Mouse (Mus musculus) adrenal gland, adult 8-10 months (tissue): ENCODE measurements around the gene Kank1. TPM values are rescaled to one million over a fixed set of nuclear protein-coding genes. Genes with fewer than 3 reads are reported as not detected.

Experiments
- DNase-seq: peaks from one replicate; pipeline ENCODE4 v3.0.0; 2022
- total RNA-seq, 4 experiments: library from RNA; stranded (reverse); gene quantifications; 2 replicates each; pipeline ENCODE4 v1.2.4; 2022

Kank1 gene
- total RNA-seq, 4 experiments from 2014 or later = 8.9 to 18.6 (median 16.8) TPM

DNA sequence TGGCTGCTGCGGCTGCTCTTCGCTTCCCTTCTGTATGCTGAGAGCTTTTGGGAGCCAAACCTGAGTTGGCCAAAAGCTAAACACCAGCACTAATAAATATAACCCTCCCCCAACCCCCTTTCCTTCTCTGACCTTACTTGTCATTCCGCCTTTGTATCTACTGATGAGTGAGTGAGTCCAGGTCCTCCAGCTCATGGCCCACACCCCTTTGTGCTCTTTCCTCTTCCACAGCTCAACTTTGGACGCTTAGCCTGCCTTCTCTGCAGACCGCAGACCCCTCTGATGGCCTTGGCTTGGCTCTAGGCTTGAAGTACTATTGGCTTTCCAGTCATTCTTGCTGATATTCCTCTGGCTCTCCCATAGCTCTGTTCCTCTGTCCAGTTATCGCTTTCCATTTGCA lies 16.4 kb downstream of the Kank1 start:
- DNase-seq = no peak

DNA sequence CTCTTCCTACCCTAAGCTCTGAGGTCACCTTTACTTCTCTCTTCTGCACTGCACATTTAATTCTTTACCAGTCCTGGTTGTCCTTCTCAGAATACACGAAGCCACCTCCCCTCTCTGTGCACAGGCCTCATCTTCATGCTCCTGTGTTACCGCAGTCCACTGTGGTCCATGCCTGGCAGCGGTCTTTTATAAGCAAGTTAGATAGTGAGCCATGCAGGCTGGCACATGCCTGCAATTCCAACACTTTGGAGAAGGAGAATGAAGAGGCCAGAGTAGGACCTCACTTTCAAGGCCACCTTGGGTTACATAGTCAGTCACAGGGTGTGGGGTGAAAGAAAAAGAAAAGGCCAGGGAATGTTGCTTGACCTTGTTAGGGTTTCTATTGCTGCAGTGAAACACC lies 16.9 kb downstream of the Kank1 start:
- DNase-seq = no peak

DNA sequence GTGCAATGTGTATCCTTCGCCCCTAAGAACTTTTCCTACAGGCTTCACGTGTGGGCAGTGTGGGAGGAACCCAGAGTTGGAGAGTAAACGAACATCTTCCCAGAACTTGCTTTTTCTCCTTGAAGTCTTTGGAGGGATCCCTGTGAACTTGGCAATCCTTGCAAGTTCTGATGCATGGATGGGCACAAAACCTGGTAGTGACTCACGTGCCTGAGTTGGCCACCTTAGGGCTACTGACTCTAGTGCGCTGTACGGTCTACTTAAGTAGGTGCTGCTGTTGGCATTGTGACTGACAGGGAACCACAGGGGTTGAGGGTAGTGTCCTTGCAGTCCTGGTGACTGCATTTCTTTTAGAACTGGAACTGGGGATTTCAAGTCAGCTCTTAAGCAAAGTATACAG lies 21.5 kb downstream of the Kank1 start:
- DNase-seq = no peak

DNA sequence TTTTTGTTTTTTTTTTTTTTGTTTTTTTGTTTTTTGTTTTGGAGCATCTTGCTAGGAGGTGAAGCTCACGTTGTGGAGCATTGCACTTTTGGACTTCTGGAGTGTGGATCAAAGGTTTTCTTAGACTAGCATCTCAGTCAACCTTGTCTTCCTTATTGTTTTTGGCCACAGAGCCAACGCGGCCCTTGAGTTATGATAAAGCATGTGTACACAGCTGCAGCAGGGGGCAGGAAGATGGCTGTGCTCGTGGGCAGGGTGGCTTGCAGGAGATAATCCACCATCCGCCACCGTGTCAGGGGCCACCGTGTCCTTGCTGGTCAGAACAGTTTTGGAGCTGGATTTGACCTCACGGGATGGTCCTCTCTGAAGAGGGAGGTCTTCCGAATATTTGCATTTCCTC lies 29.4 kb downstream of the Kank1 start:
- DNase-seq = no peak

DNA sequence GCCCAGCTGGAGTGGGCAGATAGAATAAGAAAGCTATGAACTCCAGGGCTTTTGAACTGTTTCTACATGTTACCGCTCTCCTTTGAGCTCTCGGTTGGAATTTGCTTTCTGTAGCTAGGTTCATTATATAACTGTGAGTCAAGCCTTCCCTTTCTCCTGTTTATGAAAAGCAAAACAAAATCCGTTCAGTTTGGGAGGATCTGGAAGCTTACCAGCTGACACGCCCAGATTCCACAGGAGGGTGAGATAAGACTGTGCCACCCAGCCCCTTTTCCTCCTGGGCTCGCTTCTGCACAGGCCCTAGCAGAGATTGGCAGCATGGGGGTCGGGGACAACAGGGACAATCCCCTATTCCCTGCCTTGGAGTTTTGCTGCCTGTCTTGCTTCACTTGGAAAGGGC lies 30.5 kb downstream of the Kank1 start:
- DNase-seq = no peak

DNA sequence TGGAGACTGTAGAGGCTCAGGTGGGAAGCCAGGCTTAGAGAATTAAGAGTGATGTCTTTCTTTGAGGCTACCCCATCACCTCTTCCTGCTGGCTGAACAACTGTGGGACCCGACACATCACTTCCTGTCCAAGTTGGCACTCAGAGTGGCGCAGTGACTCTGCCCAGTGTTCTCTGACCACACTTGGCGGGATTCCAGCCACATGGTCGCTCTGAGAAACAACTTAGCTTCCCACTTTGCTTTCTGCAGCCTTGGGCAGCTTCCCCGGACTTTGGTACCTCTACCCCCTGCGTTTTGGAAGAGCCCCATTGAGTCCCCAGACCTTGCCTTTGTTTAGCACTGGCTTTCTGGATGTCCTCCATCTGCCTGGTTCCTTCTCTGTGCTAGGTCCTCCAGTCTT lies 31.8 kb downstream of the Kank1 start:
- no peak for DNase-seq

DNA sequence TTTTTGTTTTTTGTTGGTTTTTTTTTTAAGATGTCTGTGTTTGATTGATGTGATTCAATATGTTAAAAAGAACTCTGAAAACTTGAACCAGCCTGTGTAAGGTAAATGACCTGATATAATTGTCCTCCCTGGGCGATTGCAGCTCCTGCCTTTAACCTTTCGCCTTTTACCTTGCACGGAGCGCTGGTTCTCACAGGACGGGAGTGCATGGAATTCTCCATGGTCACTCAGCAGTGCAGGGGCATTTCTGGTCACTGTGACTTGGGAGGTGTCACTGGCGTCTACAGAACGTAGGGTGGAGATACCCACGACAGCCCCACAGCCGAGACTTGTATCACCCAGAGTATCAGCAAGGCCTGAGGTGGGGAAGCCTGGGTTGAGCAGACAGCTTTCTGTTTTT lies 34.8 kb downstream of the Kank1 start:
- DNase-seq = no peak

DNA sequence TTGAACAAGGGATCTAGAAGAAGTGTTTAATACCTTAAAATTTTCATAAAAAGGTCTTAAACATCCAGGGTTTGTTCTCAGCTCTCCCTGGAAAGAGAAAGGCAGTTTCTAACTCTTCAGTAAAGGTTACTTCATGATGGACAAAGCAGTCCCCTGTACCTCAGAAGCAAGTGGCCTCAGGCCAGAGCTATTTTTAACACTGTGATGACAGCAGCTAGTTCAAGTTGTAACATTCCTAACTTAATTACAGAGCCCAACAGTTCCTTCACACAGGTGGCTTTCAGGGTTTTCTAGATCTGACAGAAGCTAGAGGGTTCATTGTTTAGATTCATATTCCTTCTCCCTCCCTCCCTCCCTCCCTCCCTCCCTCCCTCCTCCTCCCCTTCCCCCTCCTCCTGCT lies 36.4 kb downstream of the Kank1 start:
- no peak for DNase-seq

DNA sequence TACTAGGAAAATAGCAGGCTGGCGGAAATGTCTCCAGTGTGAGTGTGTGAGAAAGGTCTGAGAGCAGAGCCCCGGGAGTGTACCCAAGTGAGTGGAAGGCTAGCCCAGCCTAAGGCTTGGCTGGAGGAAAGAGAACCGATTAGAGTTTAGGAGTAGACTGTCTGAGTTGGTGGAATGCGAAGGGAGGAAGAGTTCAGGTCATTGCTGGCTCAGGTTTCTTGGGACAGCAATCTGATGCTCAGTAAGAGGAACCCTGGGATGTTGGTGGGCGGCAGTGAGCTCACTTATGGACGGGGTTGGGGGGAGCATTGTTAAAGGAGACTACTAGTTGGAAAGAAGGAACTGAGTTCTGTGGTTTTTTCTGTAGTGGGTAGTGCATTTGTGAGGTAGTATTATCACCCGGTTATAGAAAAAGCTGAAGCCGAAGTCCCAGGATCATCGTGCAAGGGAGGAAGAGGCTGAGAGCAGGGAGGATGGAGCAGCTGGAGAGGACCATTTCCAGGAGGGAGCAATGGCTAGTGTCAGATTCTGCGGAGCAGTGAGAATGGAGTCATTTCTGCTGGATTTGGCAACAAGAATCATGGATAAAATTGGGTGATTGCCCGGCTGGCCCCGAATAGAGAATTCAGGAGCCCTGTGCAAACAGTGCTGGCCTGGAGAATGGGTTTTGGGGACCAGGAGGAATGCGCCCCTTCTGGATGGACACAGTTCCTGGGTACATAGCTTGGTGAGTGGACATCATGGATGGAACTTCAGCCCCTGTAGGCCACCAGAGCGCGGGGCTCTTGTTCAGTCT lies 40.0 kb downstream of the Kank1 start:
- no peak for DNase-seq

DNA sequence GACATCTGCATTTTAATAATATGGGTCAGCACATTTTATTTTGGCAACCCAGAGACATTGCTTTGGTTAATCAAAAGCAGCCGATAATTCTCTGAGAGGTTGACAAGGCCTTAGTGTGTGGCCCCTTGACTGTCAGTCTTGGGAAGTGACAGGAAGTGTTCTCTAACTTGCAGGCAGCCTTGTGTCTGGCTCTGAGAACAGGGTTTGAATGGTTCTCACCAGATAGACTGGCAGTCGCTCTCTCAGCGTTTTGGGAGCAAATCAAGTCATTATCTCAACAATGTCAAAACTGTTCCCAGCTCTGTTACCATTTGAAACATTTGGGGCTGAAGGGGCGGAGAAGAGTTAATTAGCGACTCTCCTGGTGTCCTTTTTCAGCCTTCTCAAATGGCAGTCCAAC lies 41.0 kb downstream of the Kank1 start:
- DNase-seq = no peak

DNA sequence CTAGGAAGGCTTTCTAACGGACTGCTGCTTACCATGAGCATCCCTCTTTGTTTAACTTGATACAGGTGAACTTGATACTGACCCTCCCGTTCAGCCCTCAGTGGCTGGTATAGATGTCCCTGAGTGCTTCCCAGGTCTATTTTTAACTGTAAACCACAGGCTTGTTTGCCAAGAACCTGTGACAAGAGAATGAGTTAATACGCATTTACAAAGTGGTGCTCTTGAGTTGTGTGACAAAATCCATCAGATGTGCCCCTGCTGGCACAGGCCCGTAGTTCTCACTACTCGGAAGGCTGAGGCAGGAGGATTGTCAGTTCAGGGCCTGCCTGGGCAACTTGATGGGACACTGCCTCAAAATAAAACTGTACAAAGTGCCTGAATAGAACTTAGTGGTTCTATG lies 42.8 kb downstream of the Kank1 start:
- DNase-seq = no peak

DNA sequence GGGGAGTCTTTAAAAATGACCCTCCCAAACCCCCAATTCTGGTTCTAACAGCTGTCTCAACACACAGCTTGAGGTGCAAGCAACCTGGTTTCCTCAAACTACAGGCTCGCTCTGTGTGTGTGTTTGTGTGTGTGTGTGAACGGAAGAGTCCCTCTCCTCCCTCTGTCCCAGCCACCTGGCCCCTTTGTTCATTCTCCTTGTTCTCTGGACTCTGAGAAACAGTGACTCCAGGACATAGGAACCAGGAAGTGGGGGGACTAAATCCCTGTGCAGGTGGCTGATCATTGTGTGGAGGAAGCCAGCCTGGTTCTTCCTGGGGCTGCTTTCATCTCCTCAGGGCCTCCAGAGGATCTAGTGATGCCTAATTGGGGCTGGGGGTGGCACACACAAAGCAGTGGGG lies 46.9 kb downstream of the Kank1 start:
- DNase-seq = no peak

DNA sequence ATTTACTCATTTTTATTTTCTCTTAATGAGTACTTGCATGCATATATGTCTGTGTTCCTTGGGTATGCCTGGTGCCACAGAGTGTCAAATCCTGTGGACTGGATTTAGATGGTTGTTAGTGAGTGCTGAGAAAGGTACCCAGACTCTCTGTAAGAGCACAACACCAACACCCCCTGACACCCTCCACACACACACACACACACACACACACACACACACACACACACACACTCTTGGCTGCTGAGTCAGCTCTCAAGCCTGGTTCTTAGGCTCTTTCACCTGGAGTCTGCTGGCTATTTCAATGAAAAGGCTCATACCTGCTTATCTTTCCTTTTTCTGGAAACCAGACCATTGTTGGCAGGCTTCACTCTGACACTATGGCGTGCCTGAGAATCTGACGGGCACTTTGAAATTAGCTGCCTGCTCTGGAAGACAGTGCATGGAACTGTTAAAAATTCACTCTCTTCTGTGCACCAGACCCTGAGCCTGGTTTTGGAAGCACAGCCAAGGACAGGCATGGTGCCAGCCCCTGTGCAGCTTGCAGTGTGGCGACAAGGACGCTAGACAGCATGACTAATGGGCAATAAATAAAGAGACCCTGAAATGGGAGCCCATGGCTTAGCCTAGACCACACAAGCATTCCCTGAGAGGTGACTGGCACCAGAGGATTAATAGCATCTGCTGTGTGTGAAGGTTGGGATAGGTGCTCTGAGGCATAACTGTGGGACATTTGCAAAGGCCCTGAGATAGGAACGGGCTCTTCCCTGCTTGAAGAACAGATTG lies 49.2 kb downstream of the Kank1 start:
- DNase-seq = peak; percentile 82

DNA sequence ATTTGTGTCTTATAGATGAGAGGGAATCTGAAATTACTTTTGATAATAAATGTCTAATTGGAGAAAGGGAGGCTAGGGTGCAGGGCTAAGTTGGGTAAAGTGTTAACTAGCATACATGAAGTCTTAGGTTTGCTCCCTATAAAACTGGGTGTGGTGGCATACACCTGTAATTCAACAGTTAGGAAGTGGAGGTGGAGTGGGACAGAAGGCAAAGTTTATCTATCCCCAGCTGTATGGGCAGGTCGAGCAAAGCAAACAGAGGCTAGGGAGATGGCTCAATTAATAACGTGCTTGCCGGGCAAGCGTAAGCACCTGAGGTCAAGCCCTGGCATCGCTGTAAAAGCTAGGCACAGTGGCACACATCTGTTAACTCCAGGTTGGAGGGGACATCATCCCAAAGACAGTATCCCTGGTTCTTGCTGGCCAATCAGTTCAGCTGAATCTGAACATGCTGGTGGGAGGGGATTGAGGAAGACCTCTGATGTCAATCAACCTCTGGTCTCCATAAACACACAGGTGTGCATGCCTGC lies 54.3 kb downstream of the Kank1 start:
- DNase-seq = no peak

DNA sequence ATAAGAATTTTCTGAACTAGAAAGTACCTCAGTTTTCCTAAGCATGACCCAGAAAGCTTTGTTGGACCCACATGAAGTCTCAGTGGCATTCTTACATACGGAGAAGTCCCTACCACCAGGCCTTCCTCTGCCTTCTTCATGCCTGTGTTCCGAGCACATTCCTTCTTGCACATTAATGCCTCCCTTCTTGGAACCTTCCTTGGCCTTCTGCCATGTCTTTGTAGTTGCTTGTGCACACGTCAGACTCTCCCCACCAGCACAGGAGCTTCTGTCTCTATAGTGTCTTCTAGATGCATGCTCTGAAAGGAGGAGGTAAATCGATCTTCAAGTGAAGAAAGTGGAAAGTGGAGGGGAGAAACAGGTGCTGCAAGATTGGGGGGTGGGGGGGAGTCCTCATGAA lies 58.4 kb downstream of the Kank1 start:
- no peak for DNase-seq

DNA sequence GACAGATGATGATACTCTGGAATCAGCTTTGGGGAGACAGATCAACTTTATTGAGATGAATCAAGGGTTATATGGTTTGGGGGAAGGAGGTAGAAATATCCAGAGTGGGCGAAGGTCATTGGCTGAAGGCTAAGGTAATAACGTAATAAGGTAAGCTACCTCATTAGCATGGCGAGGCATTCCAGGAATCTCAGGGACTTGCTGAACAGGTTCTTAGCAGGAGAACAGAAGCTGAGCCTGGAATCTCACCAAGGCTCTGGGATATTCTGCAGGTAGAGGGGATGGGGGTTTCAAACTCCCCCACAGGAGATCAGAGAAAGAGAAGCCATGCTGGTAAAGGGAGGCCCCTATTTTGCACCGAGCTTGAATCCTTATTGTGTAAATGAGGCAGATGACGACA lies 60.5 kb downstream of the Kank1 start:
- DNase-seq = no peak

DNA sequence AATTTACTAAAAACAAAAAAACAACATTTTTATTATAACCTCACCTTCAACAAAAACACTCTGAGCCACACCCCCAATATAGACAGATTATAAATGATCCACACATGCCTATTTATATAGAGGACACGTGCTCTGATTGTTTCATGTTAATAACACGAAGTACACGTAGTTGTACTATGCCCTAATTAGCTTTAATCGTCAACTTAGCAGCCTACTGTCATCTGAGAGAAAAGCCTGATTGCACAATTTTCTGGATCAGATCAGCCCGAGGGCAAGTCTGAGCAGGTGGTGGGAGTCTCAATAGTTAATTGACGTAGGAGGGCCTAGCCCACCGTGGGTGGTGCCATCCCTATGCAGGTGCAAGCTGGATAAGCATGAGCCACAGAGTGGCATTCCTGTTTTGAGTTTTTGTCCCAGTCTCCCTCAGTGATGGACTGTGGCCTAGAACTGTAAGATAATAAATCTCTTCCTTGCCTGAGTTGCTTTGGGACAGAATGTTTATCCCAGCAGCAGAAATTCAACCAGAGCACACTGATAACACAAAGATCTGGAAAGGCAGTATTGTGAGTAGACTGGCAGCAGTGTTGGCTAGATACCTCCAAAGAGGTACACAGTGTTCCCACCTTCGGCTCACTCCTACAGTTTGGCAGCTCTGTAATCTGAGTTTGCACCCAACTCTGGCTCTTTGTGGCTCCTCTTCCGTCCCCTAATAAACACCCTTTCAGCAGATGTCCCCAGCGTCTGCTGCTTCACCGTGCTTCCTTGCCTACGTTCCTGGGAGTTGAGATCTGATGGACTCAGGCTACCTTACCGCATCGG lies 63.3 kb downstream of the Kank1 start:
- no peak for DNase-seq

DNA sequence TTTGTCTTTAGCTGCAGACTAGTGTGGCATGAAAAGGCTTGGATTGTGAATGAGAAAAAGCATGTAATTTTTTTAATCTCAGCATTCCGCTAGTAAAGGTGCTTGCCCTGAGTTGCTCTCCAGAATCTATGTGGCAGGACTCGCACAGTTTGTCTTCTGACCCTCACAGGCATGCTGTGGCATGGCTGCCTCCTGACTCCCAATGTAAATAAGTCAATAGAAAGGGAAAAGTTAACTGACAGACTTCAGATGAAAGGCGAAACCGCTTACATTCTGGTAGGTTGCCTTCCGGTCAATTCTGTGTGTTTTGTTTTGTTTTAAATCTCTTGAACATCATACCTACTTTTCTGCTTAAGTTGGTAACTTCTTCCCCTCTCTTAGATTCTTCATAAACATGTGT lies 64.4 kb downstream of the Kank1 start:
- no peak for DNase-seq

DNA sequence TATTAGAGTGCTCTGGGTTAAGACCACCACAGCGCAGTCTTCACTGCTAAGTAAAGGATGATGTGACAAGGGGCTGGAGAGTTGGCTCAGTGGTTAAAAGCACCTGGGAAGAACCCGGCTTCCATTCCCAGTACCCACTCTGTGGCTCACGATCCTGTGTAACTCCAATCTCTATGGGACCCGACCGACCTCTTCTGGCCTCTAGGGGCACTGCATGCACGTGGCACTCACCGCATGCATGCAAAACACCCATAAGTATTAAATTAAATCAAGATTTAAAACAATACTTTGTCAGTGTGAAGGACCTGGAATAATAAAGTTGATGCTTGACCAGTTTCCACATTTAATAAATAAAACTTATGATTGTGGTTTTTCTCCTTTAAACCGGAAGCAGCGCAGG lies 69.5 kb downstream of the Kank1 start:
- DNase-seq = no peak

DNA sequence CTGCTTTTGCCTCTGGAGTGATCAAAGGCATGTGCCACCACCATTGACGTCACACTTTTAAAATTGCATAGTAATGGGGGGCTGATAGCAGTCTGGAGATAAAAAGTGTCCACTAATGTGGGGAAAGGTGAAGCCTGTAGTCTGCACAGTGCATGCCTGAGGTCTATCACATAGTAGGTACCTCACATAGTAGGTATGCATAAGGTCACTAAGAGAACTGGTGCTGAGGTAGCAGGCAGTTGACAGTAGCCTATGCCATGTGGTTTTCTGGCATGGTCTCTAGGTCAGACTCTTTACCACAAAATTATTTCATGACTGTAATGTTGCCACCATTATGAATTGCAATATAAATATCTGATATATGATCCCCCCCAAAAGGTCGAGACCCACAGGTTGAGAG lies 71.4 kb downstream of the Kank1 start:
- no peak for DNase-seq

DNA sequence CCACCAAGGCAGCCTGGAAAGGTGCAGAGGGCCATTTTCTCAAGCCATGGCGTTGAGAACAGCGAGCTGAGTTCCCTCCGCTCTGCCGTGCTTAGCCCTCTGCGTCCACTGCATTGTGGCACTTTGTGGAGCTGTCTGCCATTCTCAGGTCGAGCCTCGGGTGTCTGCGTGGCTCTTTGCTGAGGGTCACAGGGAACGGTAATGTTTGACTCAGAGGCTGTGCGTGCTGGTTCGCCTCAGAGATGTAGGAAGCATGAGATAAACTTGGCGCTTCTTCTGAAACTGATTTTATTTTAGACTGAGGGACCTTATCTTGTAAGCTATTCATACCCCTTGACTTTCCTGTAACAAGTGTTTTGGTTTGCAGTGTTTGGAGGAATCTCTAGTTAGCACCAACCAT lies 72.0 kb downstream of the Kank1 start:
- DNase-seq = no peak

DNA sequence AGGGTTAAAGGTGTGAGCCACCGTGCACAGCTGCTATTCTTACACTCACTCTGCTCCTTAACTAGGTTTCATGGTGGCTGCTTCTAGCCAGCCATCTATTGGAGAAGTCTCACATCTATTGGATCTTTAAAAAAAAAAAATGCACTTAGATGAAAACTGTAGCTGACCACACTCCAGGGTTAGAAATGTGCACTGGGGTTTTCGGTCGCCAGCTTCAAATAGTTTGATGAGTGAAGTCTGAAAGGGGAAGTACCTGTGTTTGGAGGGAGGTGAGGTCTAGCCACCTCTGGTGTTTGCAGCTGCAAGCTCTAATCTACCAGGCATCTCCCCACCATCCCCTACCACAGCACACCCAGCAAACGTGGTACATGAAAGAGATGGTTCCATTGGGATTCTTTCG lies 74.2 kb downstream of the Kank1 start:
- no peak for DNase-seq

DNA sequence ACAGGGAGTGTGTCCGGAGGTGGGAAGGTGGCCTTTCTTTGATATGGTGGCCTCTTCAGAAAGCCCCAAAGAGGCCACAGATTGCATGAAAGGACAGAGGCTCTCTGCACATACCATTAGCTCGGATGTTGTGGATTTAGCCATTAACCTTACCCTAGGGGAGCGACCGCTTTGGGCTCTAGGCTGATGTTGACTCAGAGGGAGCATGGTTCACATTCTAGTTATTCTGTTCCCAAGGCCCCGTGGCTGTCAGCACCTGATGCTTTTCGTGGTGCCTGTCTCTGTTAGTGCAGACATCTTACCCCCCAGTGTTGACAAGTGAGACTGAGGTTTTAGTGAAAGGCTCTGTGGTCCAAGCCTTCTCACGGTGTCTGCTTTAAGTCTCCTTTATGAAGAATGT lies 74.9 kb downstream of the Kank1 start:
- no peak for DNase-seq
